Mouse (Mus musculus): ENCODE measurements around the gene Anks1. TPM values are rescaled to one million over a fixed set of nuclear protein-coding genes. Genes with fewer than 3 reads are reported as not detected.

The Anks1 gene
- polyA plus RNA-seq, 1 experiment from 2014 or later, result 15.5 TPM

GRCm38 (mm10) chr17:28088718-28089117, 179.6 kb downstream of the Anks1 start:
- Histone ChIP-seq H3K4me1 (peaks cover 37% of the 10 kb centered on the region), H3K36me3 (no peaks in the 10 kb centered on the region), H3K27ac (0 out of 2 replicates have a peak overlapping the region, but pooled peaks have one; percentile 53), H3K9me3 (replicated peaks) (no peaks in the 10 kb centered on the region), H3K27me3 (ENCODE audit: low read depth, poor library complexity, severe bottlenecking) (0 out of 2 replicates have a peak, but pooled peaks cover 2% of the 10 kb centered on the region), H3K4me3 (no peak overlapping the region)
- 93% methylated on average over 6 of the region's 6 CpGs for WGBS
- DNase-seq (ENCODE audit: low spot score), result no peak

- no peak for DNase-seq (ENCODE audit: low spot score)
- H3K4me3 ChIP-seq, result no peak overlapping the region
- 85% methylated on average over 2 of the region's 2 CpGs for WGBS
- 0 out of 2 replicates have a peak, but pooled peaks cover 2% of the 10 kb centered on the region for H3K36me3 ChIP-seq
- H3K4me1 ChIP-seq, result peaks cover 12% of the 10 kb centered on the region
- no peaks in the 10 kb centered on the region for H3K9me3 ChIP-seq (replicated peaks)
- no peak overlapping the region for H3K27ac ChIP-seq
- no peaks in the 10 kb centered on the region for H3K27me3 ChIP-seq (ENCODE audit: low read depth, poor library complexity, severe bottlenecking)
Observed at GRCm38 (mm10) chr17:28092297-28092696, 183.2 kb downstream of the Anks1 start.

GRCm38 (mm10) chr17:28093837-28094236, 184.7 kb downstream of the Anks1 start:
- 0 out of 2 replicates have a peak, but pooled peaks cover 2% of the 10 kb centered on the region for H3K36me3 ChIP-seq
- no peak for DNase-seq (ENCODE audit: low spot score)
- 81% methylated on average over 3 of the region's 3 CpGs for WGBS
- no peaks in the 10 kb centered on the region for H3K27me3 ChIP-seq (ENCODE audit: low read depth, poor library complexity, severe bottlenecking)
- H3K4me3 ChIP-seq, result no peak overlapping the region
- no peaks in the 10 kb centered on the region for H3K9me3 ChIP-seq (replicated peaks)
- H3K27ac ChIP-seq, result no peak overlapping the region
- peaks cover 19% of the 10 kb centered on the region for H3K4me1 ChIP-seq

- Histone ChIP-seq H3K4me1 (peaks cover 35% of the 10 kb centered on the region), H3K27ac (no peak overlapping the region), H3K9me3 (replicated peaks) (no peaks in the 10 kb centered on the region), H3K27me3 (ENCODE audit: low read depth, poor library complexity, severe bottlenecking) (no peaks in the 10 kb centered on the region), H3K4me3 (no peak overlapping the region), H3K36me3 (0 out of 2 replicates have a peak, but pooled peaks cover 2% of the 10 kb centered on the region)
- WGBS, result 94% methylated on average over 10 of the region's 10 CpGs
- no peak for DNase-seq (ENCODE audit: low spot score)
Observed at GRCm38 (mm10) chr17:28096418-28096817, 187.3 kb downstream of the Anks1 start.

GRCm38 (mm10) chr17:28097308-28097707, 188.2 kb downstream of the Anks1 start:
- Histone ChIP-seq H3K9me3 (replicated peaks) (no peaks in the 10 kb centered on the region), H3K27me3 (ENCODE audit: low read depth, poor library complexity, severe bottlenecking) (no peaks in the 10 kb centered on the region), H3K36me3 (0 out of 2 replicates have a peak, but pooled peaks cover 2% of the 10 kb centered on the region), H3K27ac (peak overlapping the region; percentile 65; the same call in 1 of the 2 replicates), H3K4me3 (no peak overlapping the region), H3K4me1 (peaks cover 44% of the 10 kb centered on the region)
- 86% methylated on average over 13 of the region's 13 CpGs for WGBS
- no peak for DNase-seq (ENCODE audit: low spot score)

- H3K4me3 ChIP-seq, result 0 out of 2 replicates have a peak overlapping the region, but pooled peaks have one; percentile 7
- no peak for DNase-seq (ENCODE audit: low spot score)
- H3K27me3 ChIP-seq (ENCODE audit: low read depth, poor library complexity, severe bottlenecking), result no peaks in the 10 kb centered on the region
- no peaks in the 10 kb centered on the region for H3K36me3 ChIP-seq
- no peaks in the 10 kb centered on the region for H3K9me3 ChIP-seq (replicated peaks)
- peaks cover 56% of the 10 kb centered on the region for H3K4me1 ChIP-seq
- H3K27ac ChIP-seq, result peak overlapping the region; percentile 74
- WGBS, result 31% methylated on average over 3 of the region's 3 CpGs
Observed at GRCm38 (mm10) chr17:28099086-28099485, 190.0 kb downstream of the Anks1 start.

- Histone ChIP-seq H3K36me3 (no peaks in the 10 kb centered on the region), H3K4me3 (no peak overlapping the region), H3K4me1 (peaks cover 56% of the 10 kb centered on the region), H3K27me3 (ENCODE audit: low read depth, poor library complexity, severe bottlenecking) (no peaks in the 10 kb centered on the region), H3K9me3 (replicated peaks) (no peaks in the 10 kb centered on the region), H3K27ac (0 out of 2 replicates have a peak overlapping the region, but pooled peaks have one; percentile 68)
- DNase-seq (ENCODE audit: low spot score), result no peak
- WGBS, result 100% methylated on average over 1 of the region's 1 CpGs
Observed at GRCm38 (mm10) chr17:28100669-28101068, 191.6 kb downstream of the Anks1 start.

- H3K27ac ChIP-seq, result peak overlapping the region; percentile 68
- 18% methylated on average over 12 of the region's 12 CpGs for WGBS
- DNase-seq (ENCODE audit: low spot score), result no peak
Observed at GRCm38 (mm10) chr17:28101284-28101887, 192.3 kb downstream of the Anks1 start.

GRCm38 (mm10) chr17:28101902-28102319, 192.8 kb downstream of the Anks1 start:
- Histone ChIP-seq H3K4me1 (peaks cover 59% of the 10 kb centered on the region), H3K9me3 (replicated peaks) (no peaks in the 10 kb centered on the region), H3K27me3 (ENCODE audit: low read depth, poor library complexity, severe bottlenecking) (no peaks in the 10 kb centered on the region), H3K36me3 (no peaks in the 10 kb centered on the region), H3K4me3 (peak overlapping the region; percentile 11; the same call in 1 of the 2 replicates), H3K27ac (peak overlapping the region; percentile 68)
- 5% methylated on average over 10 of the region's 10 CpGs for WGBS
- DNase-seq (ENCODE audit: low spot score), result no peak

More at GRCm38 (mm10) chr17:28101284-28101887, 192.3 kb downstream of the Anks1 start:
- Histone ChIP-seq H3K27me3 (ENCODE audit: low read depth, poor library complexity, severe bottlenecking) (no peaks in the 10 kb centered on the region), H3K9me3 (replicated peaks) (no peaks in the 10 kb centered on the region), H3K4me1 (peaks cover 56% of the 10 kb centered on the region), H3K36me3 (no peaks in the 10 kb centered on the region), H3K4me3 (peak overlapping the region; percentile 11; the same call in 1 of the 2 replicates)

GRCm38 (mm10) chr17:28104416-28104815, 195.3 kb downstream of the Anks1 start:
- no peak for DNase-seq (ENCODE audit: low spot score)
- Histone ChIP-seq H3K4me3 (no peak overlapping the region), H3K36me3 (no peaks in the 10 kb centered on the region), H3K9me3 (replicated peaks) (no peaks in the 10 kb centered on the region), H3K4me1 (peaks cover 43% of the 10 kb centered on the region), H3K27ac (no peak overlapping the region), H3K27me3 (ENCODE audit: low read depth, poor library complexity, severe bottlenecking) (no peaks in the 10 kb centered on the region)
- 94% methylated on average over 6 of the region's 6 CpGs for WGBS

GRCm38 (mm10) chr17:28106352-28106751, 197.2 kb downstream of the Anks1 start:
- Histone ChIP-seq H3K36me3 (no peaks in the 10 kb centered on the region), H3K4me1 (peaks cover 50% of the 10 kb centered on the region), H3K27me3 (ENCODE audit: low read depth, poor library complexity, severe bottlenecking) (no peaks in the 10 kb centered on the region), H3K4me3 (no peak overlapping the region), H3K9me3 (replicated peaks) (no peaks in the 10 kb centered on the region), H3K27ac (no peak overlapping the region)
- no peak for DNase-seq (ENCODE audit: low spot score)
- WGBS, result 81% methylated on average over 6 of the region's 6 CpGs

GRCm38 (mm10) chr17:28107275-28107674, 198.2 kb downstream of the Anks1 start:
- H3K27ac ChIP-seq, result peak overlapping the region; percentile 66
- H3K4me1 ChIP-seq, result peaks cover 43% of the 10 kb centered on the region
- no peaks in the 10 kb centered on the region for H3K9me3 ChIP-seq (replicated peaks)
- no peaks in the 10 kb centered on the region for H3K27me3 ChIP-seq (ENCODE audit: low read depth, poor library complexity, severe bottlenecking)
- DNase-seq (ENCODE audit: low spot score), result no peak
- 0 out of 2 replicates have a peak overlapping the region, but pooled peaks have one; percentile 7 for H3K4me3 ChIP-seq
- no peaks in the 10 kb centered on the region for H3K36me3 ChIP-seq
- WGBS, result 17% methylated on average over 14 of the region's 14 CpGs

GRCm38 (mm10) chr17:28112266-28112665, 203.2 kb downstream of the Anks1 start:
- Histone ChIP-seq H3K36me3 (no peaks in the 10 kb centered on the region), H3K27me3 (ENCODE audit: low read depth, poor library complexity, severe bottlenecking) (no peaks in the 10 kb centered on the region), H3K4me1 (peaks cover 41% of the 10 kb centered on the region), H3K27ac (no peak overlapping the region), H3K9me3 (replicated peaks) (no peaks in the 10 kb centered on the region), H3K4me3 (no peak overlapping the region)
- WGBS, result 93% methylated on average over 8 of the region's 8 CpGs
- no peak for DNase-seq (ENCODE audit: low spot score)
